Mouse (Mus musculus) layer of hippocampus, postnatal 25 days (tissue): Measurements from ENCODE around the gene Mefv. TPM values are rescaled to one million over a fixed set of nuclear protein-coding genes. Genes with fewer than 3 reads are reported as not detected.
"Not testable (repeated sequence)": the region's sequence is repeated elsewhere in the genome, so short reads cannot be mapped to it uniquely, and the experiment has no call there.

Source experiments
- DNase-seq, 2 experiments: peaks; one replicate each; pipeline ENCODE4 v3.0.0; 2022; ENCODE audit warnings: mixed read lengths in 2 of 2, low spot score in 1 of 2; ENCODE audit errors: extremely low spot score in 1 of 2
- total RNA-seq, 2 experiments: library from RNA; stranded (reverse); gene quantifications; 2 replicates each; pipeline ENCODE4 v1.2.3; 2021

Mefv gene
- total RNA-seq: not detected

- no peak for DNase-seq
Observed at GRCm38 (mm10) chr16:3717980-3718379, at the start of gene Mefv. Gene Mefv (minus strand): TSS chr16:3718097.

GRCm38 (mm10) chr16:3748976-3749375 lies 31.1 kb upstream of the Mefv start:
- DNase-seq: no peak

GRCm38 (mm10) chr16:3745656-3746055 lies 27.8 kb upstream of the Mefv start:
- no peak for DNase-seq

- DNase-seq: peak; percentile 11 to 18
Observed at GRCm38 (mm10) chr16:3744186-3744700, 26.3 kb upstream of the Mefv start.

- DNase-seq: peak; percentile 73 to 87
Observed at GRCm38 (mm10) chr16:3743503-3744185, 25.7 kb upstream of the Mefv start, which contains the start of gene Zfp263. Gene Zfp263 (plus strand): TSS chr16:3744093.

GRCm38 (mm10) chr16:3742466-3742865 lies 24.6 kb upstream of the Mefv start:
- no peak for DNase-seq

- no peak for DNase-seq
Observed at GRCm38 (mm10) chr16:3733198-3733732, 15.4 kb upstream of the Mefv start.

GRCm38 (mm10) chr16:3732612-3733011 lies 14.7 kb upstream of the Mefv start:
- no peak for DNase-seq

GRCm38 (mm10) chr16:3727980-3728720 lies 10.3 kb upstream of the Mefv start:
- no peak for DNase-seq

GRCm38 (mm10) chr16:3723231-3723630 lies 5.3 kb upstream of the Mefv start:
- no peak for DNase-seq

- no peak for DNase-seq
Observed at GRCm38 (mm10) chr16:3714731-3715130, 3.2 kb downstream of the Mefv start.

GRCm38 (mm10) chr16:3706680-3707079 lies 11.2 kb downstream of the Mefv start:
- no peak for DNase-seq

- DNase-seq: no peak
Observed at GRCm38 (mm10) chr16:3700893-3701292, 17.0 kb downstream of the Mefv start.

- DNase-seq: no peak
Observed at GRCm38 (mm10) chr16:3699281-3699680, 18.6 kb downstream of the Mefv start.

- DNase-seq: not testable (repeated sequence)
Observed at GRCm38 (mm10) chr16:3689608-3690007, 28.3 kb downstream of the Mefv start.

Other genes starting within 250 kb of the Mefv start
- gene Olfr161, start 127.1 kb downstream of the Mefv start, total RNA-seq: not detected
- gene Zfp263, start 26.0 kb upstream of the Mefv start, total RNA-seq: 10 to 100 TPM; 17.5 to 20.7 TPM
- gene Olfr15, start 112.8 kb upstream of the Mefv start, total RNA-seq: not detected
- gene Zfp174, start 129.2 kb upstream of the Mefv start, total RNA-seq: 1 to 10 TPM; 3.9 to 4.9 TPM
- 100 to 1,000 TPM; 104 to 107 TPM for gene Naa60, start 154.3 kb upstream of the Mefv start, total RNA-seq
- gene Zfp597, start 166.5 kb upstream of the Mefv start, total RNA-seq: 10 to 100 TPM; 21.8 to 23.2 TPM
- 1 to 10 TPM in 1 of 2 experiments, under 1 TPM in 1; 0.44 to 1.8 TPM for gene Gm20695, start 166.6 kb upstream of the Mefv start, total RNA-seq
- gene 1700037C18Rik, start 190.6 kb upstream of the Mefv start, total RNA-seq: 1 to 10 TPM; 4.4 to 4.8 TPM
- gene Cluap1, start 190.7 kb upstream of the Mefv start, total RNA-seq: 10 to 100 TPM; 26.8 to 29.2 TPM